Mouse (Mus musculus): Measurements from ENCODE around the gene Akr1d1. TPM values are rescaled to one million over a fixed set of nuclear protein-coding genes. Genes with fewer than 3 reads are reported as not detected.

Gene Akr1d1
- polyA plus RNA-seq, 1 experiment from 2014 or later: not detected

- Histone ChIP-seq H3K27me3 (replicated peaks) (no peaks in the 10 kb centered on the region), H3K9ac (no peak overlapping the region), H3K4me1 (replicated peaks) (no peaks in the 10 kb centered on the region), H3K4me2 (no peak overlapping the region), H3K27ac (ENCODE audit: poor library complexity, severe bottlenecking) (no peak overlapping the region), H3K36me3 (no peaks in the 10 kb centered on the region), H3K9me3 (replicated peaks) (no peaks in the 10 kb centered on the region), H3K4me3 (no peak overlapping the region)
- WGBS: 79% methylated on average over 13 of the region's 13 CpGs
- ATAC-seq (ENCODE audit: insufficient number of reproducible peaks, low FRiP score): no peak
Measured at GRCm38 (mm10) chr6:37520631-37521375, 9.2 kb upstream of the Akr1d1 start.

- no peak overlapping the region for H3K4me3 ChIP-seq
- no peak overlapping the region for H3K4me2 ChIP-seq
- ATAC-seq (ENCODE audit: insufficient number of reproducible peaks, low FRiP score): no peak
- 82% methylated on average over 3 of the region's 3 CpGs for WGBS
- no peaks in the 10 kb centered on the region for H3K4me1 ChIP-seq (replicated peaks)
- no peak overlapping the region for H3K9ac ChIP-seq
- H3K36me3 ChIP-seq: no peaks in the 10 kb centered on the region
- no peaks in the 10 kb centered on the region for H3K27me3 ChIP-seq (replicated peaks)
- no peak overlapping the region for H3K27ac ChIP-seq (ENCODE audit: poor library complexity, severe bottlenecking)
- no peaks in the 10 kb centered on the region for H3K9me3 ChIP-seq (replicated peaks)
Measured at GRCm38 (mm10) chr6:37532036-37532435, 2.1 kb downstream of the Akr1d1 start.

- Histone ChIP-seq H3K27me3 (replicated peaks) (no peaks in the 10 kb centered on the region), H3K36me3 (no peaks in the 10 kb centered on the region), H3K4me3 (no peak overlapping the region), H3K4me1 (replicated peaks) (no peaks in the 10 kb centered on the region), H3K9me3 (replicated peaks) (no peaks in the 10 kb centered on the region), H3K9ac (no peak overlapping the region), H3K27ac (ENCODE audit: poor library complexity, severe bottlenecking) (no peak overlapping the region), H3K4me2 (no peak overlapping the region)
- no peak for ATAC-seq (ENCODE audit: insufficient number of reproducible peaks, low FRiP score)
- WGBS: 73% methylated on average over 3 of the region's 3 CpGs
Measured at GRCm38 (mm10) chr6:37536831-37537230, 6.9 kb downstream of the Akr1d1 start.

DNA sequence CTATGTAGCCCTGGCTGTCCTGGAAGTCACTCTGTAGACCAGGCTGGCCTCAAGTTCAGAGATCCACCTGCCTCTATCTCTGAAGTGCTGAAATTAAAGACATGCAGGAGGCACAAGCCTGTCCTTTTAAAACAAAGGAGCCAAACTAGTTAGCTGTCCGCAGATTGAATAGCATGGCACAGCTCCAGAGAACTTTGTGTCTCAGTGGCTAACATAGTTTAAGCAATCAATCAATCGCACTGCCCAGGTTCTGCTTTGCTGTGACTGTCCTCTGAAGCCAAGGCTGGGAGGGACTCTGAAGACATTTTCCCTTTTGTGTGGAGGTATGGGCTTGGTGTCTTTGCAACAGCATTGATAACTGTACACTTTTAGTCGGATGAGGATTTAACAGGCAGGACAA is 7.8 kb downstream of the Akr1d1 start:
- H3K4me3 ChIP-seq: no peak overlapping the region
- no peak for ATAC-seq (ENCODE audit: insufficient number of reproducible peaks, low FRiP score)
- no peaks in the 10 kb centered on the region for H3K27me3 ChIP-seq (replicated peaks)
- H3K9ac ChIP-seq: no peak overlapping the region
- no peak overlapping the region for H3K4me2 ChIP-seq
- H3K4me1 ChIP-seq (replicated peaks): no peaks in the 10 kb centered on the region
- H3K27ac ChIP-seq (ENCODE audit: poor library complexity, severe bottlenecking): no peak overlapping the region
- no peaks in the 10 kb centered on the region for H3K36me3 ChIP-seq
- no peaks in the 10 kb centered on the region for H3K9me3 ChIP-seq (replicated peaks)
- 79% methylated on average over 3 of the region's 3 CpGs for WGBS

- H3K4me2 ChIP-seq: no peak overlapping the region
- no peaks in the 10 kb centered on the region for H3K27me3 ChIP-seq (replicated peaks)
- no peak overlapping the region for H3K9ac ChIP-seq
- H3K4me1 ChIP-seq (replicated peaks): no peaks in the 10 kb centered on the region
- WGBS: 78% methylated on average over 5 of the region's 5 CpGs
- no peak for ATAC-seq (ENCODE audit: insufficient number of reproducible peaks, low FRiP score)
- no peak overlapping the region for H3K4me3 ChIP-seq
- no peaks in the 10 kb centered on the region for H3K9me3 ChIP-seq (replicated peaks)
- no peaks in the 10 kb centered on the region for H3K36me3 ChIP-seq
- no peak overlapping the region for H3K27ac ChIP-seq (ENCODE audit: poor library complexity, severe bottlenecking)
Measured at GRCm38 (mm10) chr6:37538792-37539191, 8.8 kb downstream of the Akr1d1 start.

- ATAC-seq (ENCODE audit: insufficient number of reproducible peaks, low FRiP score): no peak
- 81% methylated on average over 9 of the region's 9 CpGs for WGBS
- Histone ChIP-seq H3K36me3 (no peaks in the 10 kb centered on the region), H3K27ac (ENCODE audit: poor library complexity, severe bottlenecking) (no peak overlapping the region), H3K4me2 (no peak overlapping the region), H3K27me3 (replicated peaks) (no peaks in the 10 kb centered on the region), H3K9ac (no peak overlapping the region), H3K4me1 (replicated peaks) (no peaks in the 10 kb centered on the region), H3K9me3 (replicated peaks) (no peaks in the 10 kb centered on the region), H3K4me3 (no peak overlapping the region)
Measured at GRCm38 (mm10) chr6:37539403-37539802, 9.4 kb downstream of the Akr1d1 start.

DNA sequence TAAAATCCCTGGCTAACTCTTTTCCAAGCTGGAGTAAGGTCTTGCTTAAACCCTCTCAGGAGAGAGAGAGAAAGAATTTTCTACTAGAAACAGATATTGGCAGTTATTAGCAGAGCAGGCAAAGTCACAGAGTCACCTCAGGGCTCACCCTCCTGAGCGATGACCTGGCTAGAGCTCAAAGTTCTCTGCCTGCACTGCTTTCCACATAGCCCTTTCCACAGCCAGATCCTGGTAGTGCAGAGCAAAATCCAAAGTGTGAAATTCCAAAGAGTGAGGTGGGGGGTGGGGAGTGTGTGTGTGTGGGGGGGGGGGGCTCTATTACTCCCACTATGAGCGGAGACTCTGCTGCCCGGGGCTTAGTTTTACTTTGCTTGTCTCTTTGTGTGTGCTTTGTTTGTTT is 10.1 kb downstream of the Akr1d1 start:
- no peaks in the 10 kb centered on the region for H3K36me3 ChIP-seq
- no peaks in the 10 kb centered on the region for H3K4me1 ChIP-seq (replicated peaks)
- H3K27me3 ChIP-seq (replicated peaks): no peaks in the 10 kb centered on the region
- H3K9me3 ChIP-seq (replicated peaks): no peaks in the 10 kb centered on the region
- H3K9ac ChIP-seq: no peak overlapping the region
- ATAC-seq (ENCODE audit: insufficient number of reproducible peaks, low FRiP score): no peak
- H3K4me2 ChIP-seq: no peak overlapping the region
- 41% methylated on average over 3 of the region's 3 CpGs for WGBS
- H3K27ac ChIP-seq (ENCODE audit: poor library complexity, severe bottlenecking): no peak overlapping the region
- no peak overlapping the region for H3K4me3 ChIP-seq

DNA sequence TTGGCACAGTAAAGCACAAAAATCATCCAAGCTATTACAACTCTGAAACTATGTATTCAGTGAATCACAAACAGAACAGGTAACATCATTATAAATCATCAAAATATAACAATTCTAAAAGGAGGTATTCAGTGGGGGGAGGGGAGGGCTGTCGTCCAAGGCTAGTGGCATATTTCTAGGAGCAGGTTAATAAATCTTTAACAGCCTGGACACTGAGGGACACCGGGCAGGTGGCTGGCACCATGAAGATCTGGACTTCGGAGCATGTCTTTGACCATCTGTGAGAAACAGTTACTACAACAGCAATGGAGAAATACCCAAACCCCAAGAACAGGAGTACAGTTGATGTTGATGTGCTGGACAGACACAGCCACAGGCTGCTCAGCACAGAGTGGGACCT is 11.2 kb downstream of the Akr1d1 start:
- H3K9me3 ChIP-seq (replicated peaks): no peaks in the 10 kb centered on the region
- H3K4me3 ChIP-seq: no peak overlapping the region
- no peak overlapping the region for H3K9ac ChIP-seq
- no peak overlapping the region for H3K4me2 ChIP-seq
- ATAC-seq (ENCODE audit: insufficient number of reproducible peaks, low FRiP score): no peak
- H3K27me3 ChIP-seq (replicated peaks): no peaks in the 10 kb centered on the region
- no peak overlapping the region for H3K27ac ChIP-seq (ENCODE audit: poor library complexity, severe bottlenecking)
- WGBS: 82% methylated on average over 3 of the region's 3 CpGs
- no peaks in the 10 kb centered on the region for H3K36me3 ChIP-seq
- no peaks in the 10 kb centered on the region for H3K4me1 ChIP-seq (replicated peaks)

DNA sequence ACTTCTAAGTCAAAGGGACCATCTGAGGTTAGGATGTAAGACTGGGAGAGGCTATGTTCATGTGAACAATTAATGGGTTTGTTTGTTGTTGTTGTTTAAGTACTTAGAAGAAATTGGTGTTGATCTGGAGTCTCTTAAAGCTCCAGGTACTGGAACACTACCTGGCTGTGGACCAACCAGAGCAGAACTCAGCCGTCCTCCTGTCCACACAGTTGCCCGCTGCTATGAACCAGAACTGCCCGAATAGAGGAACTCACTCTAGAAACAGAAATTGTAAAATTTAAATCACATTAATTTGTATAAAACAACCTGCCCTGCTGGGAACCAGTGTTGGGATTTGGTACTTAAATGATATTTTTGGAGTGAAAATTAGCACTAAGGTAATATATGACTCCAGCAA is 12.2 kb downstream of the Akr1d1 start:
- Histone ChIP-seq H3K9me3 (replicated peaks) (no peaks in the 10 kb centered on the region), H3K27me3 (replicated peaks) (no peaks in the 10 kb centered on the region), H3K4me2 (no peak overlapping the region), H3K36me3 (no peaks in the 10 kb centered on the region), H3K9ac (no peak overlapping the region), H3K4me1 (replicated peaks) (no peaks in the 10 kb centered on the region), H3K4me3 (no peak overlapping the region), H3K27ac (ENCODE audit: poor library complexity, severe bottlenecking) (no peak overlapping the region)
- ATAC-seq (ENCODE audit: insufficient number of reproducible peaks, low FRiP score): no peak
- WGBS: 86% methylated on average over 3 of the region's 3 CpGs

DNA sequence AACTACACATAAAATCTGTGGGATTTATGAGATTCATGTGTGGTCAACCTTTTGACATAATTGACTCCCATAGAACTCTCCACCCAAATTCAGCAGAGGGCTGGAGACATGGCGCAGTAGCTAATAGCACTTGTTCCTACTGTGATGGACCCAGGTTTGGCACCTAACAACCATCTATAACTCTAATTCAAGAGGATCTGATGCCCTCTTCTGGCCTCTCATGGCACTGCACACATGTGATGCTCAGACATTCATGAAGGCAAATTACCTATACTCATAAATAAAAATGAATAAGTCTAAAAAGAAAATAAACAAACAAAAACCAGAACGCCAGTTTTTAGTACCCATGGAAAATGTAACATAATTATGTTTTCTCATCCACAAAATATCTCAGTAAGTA is 22.8 kb downstream of the Akr1d1 start:
- Histone ChIP-seq H3K9ac (no peak overlapping the region), H3K4me1 (replicated peaks) (no peaks in the 10 kb centered on the region), H3K9me3 (replicated peaks) (no peaks in the 10 kb centered on the region; the same call in 1 of the 2 replicates), H3K27me3 (replicated peaks) (no peaks in the 10 kb centered on the region), H3K27ac (ENCODE audit: poor library complexity, severe bottlenecking) (no peak overlapping the region), H3K4me3 (no peak overlapping the region), H3K36me3 (no peaks in the 10 kb centered on the region), H3K4me2 (no peak overlapping the region)
- 71% methylated on average over 2 of the region's 2 CpGs for WGBS
- no peak for ATAC-seq (ENCODE audit: insufficient number of reproducible peaks, low FRiP score)

DNA sequence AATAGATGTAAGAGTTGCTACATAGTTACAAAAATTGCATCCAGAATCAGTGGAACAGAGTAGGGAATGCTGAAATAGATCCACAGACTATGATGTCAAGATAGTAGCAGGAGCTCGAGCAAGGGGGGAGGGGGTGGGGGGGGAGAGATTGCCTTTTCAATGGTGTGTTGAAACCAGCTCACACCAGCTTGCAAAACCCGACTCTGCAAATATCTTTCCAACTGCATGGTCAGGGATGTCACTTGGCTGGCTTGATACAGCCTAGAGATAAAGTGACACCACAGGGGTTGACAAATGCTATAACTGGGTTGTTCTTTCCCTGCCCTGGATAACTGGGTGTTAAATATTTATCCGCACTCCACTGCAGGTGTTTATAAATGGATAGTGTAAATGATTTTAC is 24.0 kb downstream of the Akr1d1 start:
- Histone ChIP-seq H3K4me1 (replicated peaks) (no peaks in the 10 kb centered on the region), H3K9ac (no peak overlapping the region), H3K27me3 (replicated peaks) (no peaks in the 10 kb centered on the region), H3K27ac (ENCODE audit: poor library complexity, severe bottlenecking) (no peak overlapping the region), H3K9me3 (replicated peaks) (no peaks in the 10 kb centered on the region; the same call in 1 of the 2 replicates), H3K4me3 (no peak overlapping the region), H3K4me2 (no peak overlapping the region), H3K36me3 (no peaks in the 10 kb centered on the region)
- no peak for ATAC-seq (ENCODE audit: insufficient number of reproducible peaks, low FRiP score)
- WGBS: 56% methylated on average over 3 of the region's 3 CpGs

- no peaks in the 10 kb centered on the region for H3K36me3 ChIP-seq
- no peak overlapping the region for H3K4me2 ChIP-seq
- H3K27me3 ChIP-seq (replicated peaks): no peaks in the 10 kb centered on the region
- no peak for ATAC-seq (ENCODE audit: insufficient number of reproducible peaks, low FRiP score)
- no peaks in the 10 kb centered on the region for H3K4me1 ChIP-seq (replicated peaks)
- H3K9ac ChIP-seq: no peak overlapping the region
- H3K9me3 ChIP-seq (replicated peaks): no peaks in the 10 kb centered on the region; the same call in 1 of the 2 replicates
- 82% methylated on average over 1 of the region's 1 CpGs for WGBS
- no peak overlapping the region for H3K4me3 ChIP-seq
- no peak overlapping the region for H3K27ac ChIP-seq (ENCODE audit: poor library complexity, severe bottlenecking)
Measured at GRCm38 (mm10) chr6:37554327-37554726, 24.4 kb downstream of the Akr1d1 start.

All from heart, embryonic 12.5 days (tissue).